Comparison of ENCODE assay signal across 10 mouse cellular contexts in genomic region chr13:46019431-46020166, GRCm38 (mm10). TPM values are rescaled to one million over a fixed set of nuclear protein-coding genes. Genes with fewer than 3 reads are reported as not detected.
DNase-seq lines count a peak whose midpoint lies in the region; ATAC-seq and TF ChIP-seq lines count a peak whose summit lies in the region.
"Had no signal": no experiment of that assay in that cellular context is flagged by ENCODE, and none has a peak within 500 bp of the region (broad histone marks: within the 10 kb centered on the region; RNA-seq: fewer than 3 reads in every experiment).

No protein-coding gene starts in this region.

- 55% methylated on average over 9 of the region's 9 CpGs for WGBS in heart, embryonic 15.5 days
- WGBS in heart, adult 2 months = 58% methylated on average over 9 of the region's 9 CpGs
- WGBS in limb, embryonic 14.5 days = 26% methylated on average over 9 of the region's 9 CpGs

- intact Hi-C loops in heart, adult 2 months (cut with DNase I) = no loop called here

- no peak for TF ChIP-seq POLR2A in heart, adult 2 months (IDR thresholded peaks at IDR 0.05; ENCODE audit: insufficient read depth, low read depth, low read length)
- TF ChIP-seq POLR2A in limb, embryonic 14.5 days (IDR thresholded peaks at IDR 0.05; ENCODE audit: borderline replicate concordance, extremely low read depth, insufficient read depth, insufficient read length) = no peak

- no peaks in the 10 kb centered on the region for H3K27me3 ChIP-seq in heart, embryonic 15.5 days
- no peaks in the 10 kb centered on the region for H3K27me3 ChIP-seq in heart, adult 2 months (ENCODE audit: control insufficient read depth, insufficient read depth, low read length)
- H3K27me3 ChIP-seq in limb, embryonic 14.5 days (ENCODE audit: control insufficient read depth, insufficient read depth, low read length) = no peaks in the 10 kb centered on the region
- H3K27me3 ChIP-seq: embryonic facial prominence, embryonic 15.5 days had no signal

- TF ChIP-seq CTCF in heart, adult 2 months (IDR thresholded peaks at IDR 0.05) = no peak

- H3K79me2 ChIP-seq in heart, adult 2 months (replicated peaks; ENCODE audit: control insufficient read depth, insufficient read depth, low read length) = no peaks in the 10 kb centered on the region

- DNase-seq in heart, adult 2 months = no peak
- DNase-seq in adrenal gland, postnatal 25 days = peak; percentile 18
- peak; percentile 47 for DNase-seq in forelimb bud, embryonic 11.5 days (ENCODE audit: low read depth, low spot score)
- peak; percentile 65 for DNase-seq in limb, embryonic 14.5 days (ENCODE audit: low spot score)
- DNase-seq in Muller cell, postnatal 12 days (ENCODE audit: inconsistent ontology term) = no peak
- no peak for DNase-seq in spleen, postnatal 36 days (ENCODE audit: low spot score in 2 of 2)
- DNase-seq in gastrocnemius, postnatal 10 days = no peak

- no peaks in the 10 kb centered on the region for H3K9me3 ChIP-seq in heart, embryonic 15.5 days (replicated peaks)
- H3K9me3 ChIP-seq in limb, embryonic 14.5 days (ENCODE audit: control insufficient read depth, low read length) = no peaks in the 10 kb centered on the region
- H3K9me3 ChIP-seq: embryonic facial prominence, embryonic 15.5 days had no signal

- TF ChIP-seq EP300 in heart, adult 2 months (IDR thresholded peaks at IDR 0.05; ENCODE audit: insufficient read depth, low read depth, low read length) = no peak

- peaks cover 4% of the 10 kb centered on the region; the same call in 1 of the 2 replicates for H3K4me1 ChIP-seq in heart, embryonic 15.5 days (replicated peaks)
- no peaks in the 10 kb centered on the region; the same call in 1 of the 2 replicates for H3K4me1 ChIP-seq in heart, adult 2 months (ENCODE audit: control insufficient read depth, insufficient read depth, low read length)
- H3K4me1 ChIP-seq in limb, embryonic 14.5 days (ENCODE audit: control insufficient read depth, insufficient read depth, low read length) = peaks cover 11% of the 10 kb centered on the region

- no peak overlapping the region for H3K4me2 ChIP-seq in heart, embryonic 15.5 days
- no peak overlapping the region for H3K4me2 ChIP-seq in limb, embryonic 14.5 days (replicated peaks; ENCODE audit: low read depth, low read length, severe bottlenecking)
- H3K4me2 ChIP-seq: embryonic facial prominence, embryonic 15.5 days had no signal

- no peak overlapping the region for H3K4me3 ChIP-seq in heart, embryonic 15.5 days
- H3K4me3 ChIP-seq in heart, adult 2 months = no peak overlapping the region
- H3K4me3 ChIP-seq in limb, embryonic 14.5 days (replicated peaks; ENCODE audit: low read length) = no peak overlapping the region
- H3K4me3 ChIP-seq: embryonic facial prominence, embryonic 15.5 days; megakaryocyte, embryonic 14.5 days had no signal

- no peaks in the 10 kb centered on the region for H3K36me3 ChIP-seq in heart, embryonic 15.5 days
- no peaks in the 10 kb centered on the region for H3K36me3 ChIP-seq in heart, adult 2 months (ENCODE audit: control insufficient read depth, insufficient read depth, low read length)
- H3K36me3 ChIP-seq in limb, embryonic 14.5 days (ENCODE audit: control insufficient read depth, insufficient read depth, low read length) = no peaks in the 10 kb centered on the region
- H3K36me3 ChIP-seq: embryonic facial prominence, embryonic 15.5 days had no signal

- H3K9ac ChIP-seq in heart, embryonic 15.5 days = no peak overlapping the region
- no peak overlapping the region for H3K9ac ChIP-seq in heart, adult 2 months (ENCODE audit: low read depth, low read length)
- H3K9ac ChIP-seq in limb, embryonic 14.5 days (ENCODE audit: low read depth, low read length, severe bottlenecking) = no peak overlapping the region
- H3K9ac ChIP-seq: embryonic facial prominence, embryonic 15.5 days had no signal

- ATAC-seq in heart, embryonic 15.5 days (replicated peaks; ENCODE audit: insufficient number of reproducible peaks, insufficient read depth, low FRiP score, low read depth) = 0 out of 2 replicates have a peak, but pooled peaks have one; percentile 22
- ATAC-seq in limb, embryonic 14.5 days (ENCODE audit: low FRiP score, low read depth) = no peak

- H3K27ac ChIP-seq in heart, embryonic 15.5 days = no peak overlapping the region
- H3K27ac ChIP-seq in heart, adult 2 months = no peak overlapping the region
- H3K27ac ChIP-seq in limb, embryonic 14.5 days (replicated peaks; ENCODE audit: low read depth, low read length) = no peak overlapping the region
- H3K27ac ChIP-seq: embryonic facial prominence, embryonic 15.5 days had no signal

RNA-seq across cellular contexts. Expression of gene Atxn1, which starts 54.8 kb away (rescaled TPM):
- 8.1 and 8.4 TPM in 2 replicates for polyA plus RNA-seq in heart, embryonic 15.5 days (2015; fragmentation: Nextera tagmentation; extraction: Ambion mirVana)
- total RNA-seq in heart, adult 2 months (2021) = 10 to 100 TPM; 27.3 to 30.1 TPM
- polyA plus RNA-seq in heart, adult 2 months (2012; rRNA removed) = 7.5 and 11.7 TPM in 2 replicates
- total RNA-seq in adrenal gland, postnatal 25 days (2021) = 40.1 and 63.2 TPM in 2 replicates
- 5.3 and 6.4 TPM in 2 replicates for polyA plus RNA-seq in limb, embryonic 14.5 days (2012; rRNA removed)
- 3.3 and 3.4 TPM in 2 replicates for polyA plus RNA-seq in limb, embryonic 14.5 days (2014; fragmentation: Nextera tagmentation; extraction: Ambion mirVana)
- total RNA-seq in gastrocnemius, postnatal 10 days (2021) = 10 to 100 TPM; 27.7 to 33.5 TPM

Comparison
In these comparisons a context has a peak if more than half of its experiments do, and no peak if none do; other contexts are left out.
1. DNase-seq: peak in adrenal gland, postnatal 25 days (single experiment), forelimb bud, embryonic 11.5 days (single experiment) and limb, embryonic 14.5 days (single experiment); none in heart, adult 2 months (0 of 2), Muller cell, postnatal 12 days (single experiment), spleen, postnatal 36 days (0 of 2) and gastrocnemius, postnatal 10 days (single experiment).